Mouse (Mus musculus): ENCODE data around the gene Gbf1.

- TF ChIP-seq CTCF (IDR thresholded peaks at IDR 0.05; ENCODE audit: low read depth, low read length) (no peak), POLR2A (IDR thresholded peaks at IDR 0.05; ENCODE audit: borderline replicate concordance, low read depth, low read length) (no peak)
Measured at GRCm38 (mm10) chr19:46220116-46220515, 67.8 kb downstream of the Gbf1 start.

Data from bone marrow macrophage, adult 2 months (primary cell).